Mouse (Mus musculus) liver, embryonic 12.5 days (tissue): ENCODE measurements around the gene Plxna4. TPM values are rescaled to one million over a fixed set of nuclear protein-coding genes. Genes with fewer than 3 reads are reported as not detected.

Experiments
- ATAC-seq: fragments of 200-750 bp; cut with Nextera tagmentation; 2 replicates; pipeline ENCODE4 v1.8.0; 2017; ENCODE audit warnings: moderate number of reproducible peaks, mild to moderate bottlenecking, moderate library complexity
- H3K27ac ChIP-seq: fragments of 300-500 bp; sonication (generic); 2 replicates; pipeline ENCODE4 v1.5.1; 2016; ENCODE audit warnings: mild to moderate bottlenecking
- H3K27me3 ChIP-seq: fragments of 300-500 bp; sonication (generic); replicated peaks from 2 replicates; pipeline ENCODE4 v1.6.1; 2016; ENCODE audit warnings: mild to moderate bottlenecking, moderate library complexity
- H3K36me3 ChIP-seq: fragments of 300-500 bp; sonication (generic); 2 replicates; pipeline ENCODE4 v1.6.1; 2016; ENCODE audit warnings: mild to moderate bottlenecking, moderate library complexity
- H3K4me1 ChIP-seq: fragments of 300-500 bp; sonication (generic); 2 replicates; pipeline ENCODE4 v1.6.1; 2016
- H3K4me2 ChIP-seq: fragments of 300-500 bp; sonication (generic); 2 replicates; pipeline ENCODE4 v1.6.1; 2016; ENCODE audit warnings: mild to moderate bottlenecking, moderate library complexity
- H3K4me3 ChIP-seq: fragments of 300-500 bp; sonication (generic); 2 replicates; pipeline ENCODE4 v1.5.1; 2016; ENCODE audit warnings: mild to moderate bottlenecking, moderate library complexity
- H3K9ac ChIP-seq: fragments of 300-500 bp; sonication (generic); 2 replicates; pipeline ENCODE4 v1.6.1; 2016; ENCODE audit warnings: mild to moderate bottlenecking, moderate library complexity
- H3K9me3 ChIP-seq: fragments of 300-500 bp; sonication (generic); replicated peaks from 2 replicates; pipeline ENCODE4 v1.6.1; 2016; ENCODE audit warnings: mild to moderate bottlenecking, moderate library complexity
- WGBS: fragments of 180-500 bp; shearing (Covaris S2); methylation state at CpG from one replicate; pipeline ENCODE4 v1.1.7; 2016; ENCODE audit not compliant: insufficient replicate concordance; 5-methylcytosine and 5-hydroxymethylcytosine counted together
- polyA plus RNA-seq: library from polyadenylated mRNA; unstranded; fragments of >200 nt; fragmentation: Nextera tagmentation; extraction: Ambion mirVana; gene quantifications from 2 replicates; pipeline ENCODE4 v1.2.1, GENCODE M21; 2016

Plxna4 gene
- polyA plus RNA-seq, 1 experiment from 2014 or later: 0.79 TPM

GRCm38 (mm10) chr6:32122584-32123265 is 465.3 kb downstream of the Plxna4 start:
- Histone ChIP-seq H3K9ac (no peak overlapping the region), H3K27me3 (no peaks in the 10 kb centered on the region), H3K4me2 (no peak overlapping the region), H3K4me1 (no peaks in the 10 kb centered on the region), H3K9me3 (no peaks in the 10 kb centered on the region), H3K36me3 (no peaks in the 10 kb centered on the region), H3K27ac (no peak overlapping the region), H3K4me3 (no peak overlapping the region)
- WGBS: 57% methylated on average over 4 of the region's 4 CpGs
- no peak for ATAC-seq

- no peak for ATAC-seq
- H3K36me3 ChIP-seq: no peaks in the 10 kb centered on the region
- 67% methylated on average over 1 of the region's 1 CpGs for WGBS
Measured at GRCm38 (mm10) chr6:32120931-32121330, 467.1 kb downstream of the Plxna4 start.

GRCm38 (mm10) chr6:32109207-32109606 is 478.8 kb downstream of the Plxna4 start:
- ATAC-seq: no peak
- Histone ChIP-seq H3K9ac (no peak overlapping the region), H3K36me3 (no peaks in the 10 kb centered on the region), H3K4me2 (no peak overlapping the region), H3K9me3 (no peaks in the 10 kb centered on the region), H3K27ac (no peak overlapping the region), H3K4me3 (no peak overlapping the region), H3K4me1 (no peaks in the 10 kb centered on the region), H3K27me3 (no peaks in the 10 kb centered on the region)
- 19% methylated on average over 2 of the region's 2 CpGs for WGBS

More at GRCm38 (mm10) chr6:32120931-32121330, 467.1 kb downstream of the Plxna4 start:
- no peak overlapping the region for H3K4me2 ChIP-seq
- H3K27ac ChIP-seq: no peak overlapping the region
- no peak overlapping the region for H3K9ac ChIP-seq
- H3K9me3 ChIP-seq: no peaks in the 10 kb centered on the region
- H3K4me1 ChIP-seq: no peaks in the 10 kb centered on the region
- H3K4me3 ChIP-seq: no peak overlapping the region
- H3K27me3 ChIP-seq: no peaks in the 10 kb centered on the region

- H3K9me3 ChIP-seq: no peaks in the 10 kb centered on the region
- H3K4me2 ChIP-seq: no peak overlapping the region
- H3K27me3 ChIP-seq: no peaks in the 10 kb centered on the region
- WGBS: 31% methylated on average over 9 of the region's 9 CpGs
- ATAC-seq: no peak
- H3K36me3 ChIP-seq: no peaks in the 10 kb centered on the region
- H3K9ac ChIP-seq: no peak overlapping the region
- H3K4me1 ChIP-seq: no peaks in the 10 kb centered on the region
- H3K4me3 ChIP-seq: no peak overlapping the region
- no peak overlapping the region for H3K27ac ChIP-seq
Measured at GRCm38 (mm10) chr6:32105547-32106275, 482.3 kb downstream of the Plxna4 start.
